Mouse (Mus musculus) intestine, postnatal 0 days (tissue): ENCODE measurements around the gene Sf3b4. TPM values are rescaled to one million over a fixed set of nuclear protein-coding genes. Genes with fewer than 3 reads are reported as not detected.
"Not testable (repeated sequence)": the region's sequence is repeated elsewhere in the genome, so short reads cannot be mapped to it uniquely, and the experiment has no call there.

Source experiments
- ATAC-seq: fragments of 200-750 bp; cut with Nextera tagmentation; 2 replicates; pipeline ENCODE4 v1.8.0; 2017; ENCODE audit warnings: mild to moderate bottlenecking, moderate TSS enrichment, moderate library complexity
- H3K27ac ChIP-seq: fragments of 300-500 bp; sonication (generic); 2 replicates; pipeline ENCODE4 v1.5.1; 2014; ENCODE audit warnings: mild to moderate bottlenecking, low read depth, low read length, moderate library complexity
- H3K27me3 ChIP-seq: fragments of 300-500 bp; sonication (generic); replicated peaks from 2 replicates; pipeline ENCODE4 v1.6.1; 2014; ENCODE audit warnings: low read length, mixed read lengths; ENCODE audit not compliant: control insufficient read depth, insufficient read depth
- H3K36me3 ChIP-seq: fragments of 300-500 bp; sonication (generic); 2 replicates; pipeline ENCODE4 v1.6.1; 2014; ENCODE audit warnings: mild to moderate bottlenecking, moderate library complexity; ENCODE audit not compliant: control insufficient read depth, insufficient read depth
- H3K4me1 ChIP-seq: fragments of 300-500 bp; sonication (generic); replicated peaks from 2 replicates; pipeline ENCODE4 v1.6.1; 2014; ENCODE audit warnings: antibody characterized with exemption, low read length, mixed read lengths; ENCODE audit not compliant: control insufficient read depth, insufficient read depth
- H3K4me2 ChIP-seq: fragments of 300-500 bp; sonication (generic); replicated peaks from 2 replicates; pipeline ENCODE4 v1.6.1; 2014; ENCODE audit warnings: low read depth, mild to moderate bottlenecking, moderate library complexity
- H3K4me3 ChIP-seq: fragments of 300-500 bp; sonication (generic); 2 replicates; pipeline ENCODE4 v1.5.1; 2014; ENCODE audit warnings: low read depth, low read length
- H3K9ac ChIP-seq: fragments of 300-500 bp; sonication (generic); 2 replicates; pipeline ENCODE4 v1.6.1; 2014; ENCODE audit warnings: mild to moderate bottlenecking, low read depth, low read length
- H3K9me3 ChIP-seq: fragments of 300-500 bp; sonication (generic); 2 replicates; pipeline ENCODE4 v1.6.1; 2016; ENCODE audit warnings: mixed run types; ENCODE audit not compliant: control insufficient read depth
- CTCF ChIP-seq: sonication (generic); IDR thresholded peaks from 2 replicates; pipeline ENCODE4 v1.5.1; 2016; ENCODE audit warnings: low read depth, mild to moderate bottlenecking, control low read depth, antibody characterized with exemption, moderate library complexity
- WGBS: fragments of 180-500 bp; shearing (Covaris S2); extraction: QIAGEN DNeasy Blood & Tissue Kit; methylation state at CpG from one replicate; pipeline ENCODE4 v1.1.7; 2014; 5-methylcytosine and 5-hydroxymethylcytosine counted together
- polyA plus RNA-seq: library from polyadenylated mRNA; unstranded; fragments of >200 nt; fragmentation: Nextera tagmentation; extraction: Ambion mirVana; gene quantifications from 2 replicates; pipeline ENCODE4 v1.2.1, GENCODE M21; 2015

Sf3b4 gene
- polyA plus RNA-seq, 1 experiment from 2014 or later: 66.8 TPM

DNA sequence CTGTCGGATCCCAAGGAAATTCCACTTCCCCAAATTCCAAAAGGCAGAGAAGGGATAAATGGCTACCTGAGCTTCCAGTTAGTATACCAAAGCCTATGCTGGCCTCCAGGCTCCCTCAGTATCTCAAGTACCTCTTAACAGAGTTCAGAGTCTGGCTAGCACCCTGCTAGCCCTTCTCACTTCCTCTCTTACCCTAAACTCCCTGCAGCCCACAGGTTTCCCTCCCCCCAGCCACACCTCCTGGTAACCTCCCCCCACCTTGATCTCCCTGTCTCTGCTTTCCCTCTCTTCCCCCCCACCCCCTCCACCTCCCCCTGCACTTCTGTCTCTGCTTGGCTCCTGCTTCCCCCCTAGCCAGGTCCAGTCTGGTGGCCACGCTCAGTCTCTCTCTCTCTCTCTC lies 27.6 kb downstream of the Sf3b4 start:
- Histone ChIP-seq H3K27me3 (no peaks in the 10 kb centered on the region), H3K9ac (no peak overlapping the region), H3K4me1 (no peaks in the 10 kb centered on the region; the same call in 1 of the 2 replicates), H3K4me3 (no peak overlapping the region), H3K9me3 (no peaks in the 10 kb centered on the region), H3K4me2 (no peak overlapping the region), H3K27ac (no peak overlapping the region), H3K36me3 (no peaks in the 10 kb centered on the region)
- WGBS: 77% methylated on average over 2 of the region's 2 CpGs
- ATAC-seq: no peak
- TF ChIP-seq CTCF: no peak

- no peak for ATAC-seq
These were observed 35.7 kb downstream of the Sf3b4 start for GRCm38 (mm10) chr3:96207819-96208218.

GRCm38 (mm10) chr3:96209242-96209641 lies 37.1 kb downstream of the Sf3b4 start:
- H3K9ac ChIP-seq: no peak overlapping the region
- H3K9me3 ChIP-seq: no peaks in the 10 kb centered on the region
- H3K4me3 ChIP-seq: no peak overlapping the region
- no peak overlapping the region for H3K27ac ChIP-seq
- no peaks in the 10 kb centered on the region for H3K36me3 ChIP-seq
- no peak for ATAC-seq
- no peaks in the 10 kb centered on the region for H3K4me1 ChIP-seq
- peak; percentile 61 for TF ChIP-seq CTCF
- no peak overlapping the region for H3K4me2 ChIP-seq
- WGBS: 28% methylated on average over 15 of the region's 15 CpGs
- H3K27me3 ChIP-seq: 0 out of 2 replicates have a peak, but pooled peaks cover 3% of the 10 kb centered on the region

More at GRCm38 (mm10) chr3:96207819-96208218, 35.7 kb downstream of the Sf3b4 start:
- H3K9ac ChIP-seq: no peak overlapping the region
- H3K4me1 ChIP-seq: no peaks in the 10 kb centered on the region
- no peak overlapping the region for H3K4me3 ChIP-seq
- H3K36me3 ChIP-seq: no peaks in the 10 kb centered on the region
- H3K27ac ChIP-seq: no peak overlapping the region
- WGBS: 65% methylated on average over 3 of the region's 3 CpGs
- TF ChIP-seq CTCF: peak; percentile 43
- H3K4me2 ChIP-seq: no peak overlapping the region
- 0 out of 2 replicates have a peak, but pooled peaks cover 3% of the 10 kb centered on the region for H3K27me3 ChIP-seq
- no peaks in the 10 kb centered on the region for H3K9me3 ChIP-seq

GRCm38 (mm10) chr3:96219191-96219641 lies 47.1 kb downstream of the Sf3b4 start:
- no peaks in the 10 kb centered on the region for H3K36me3 ChIP-seq
- no peaks in the 10 kb centered on the region for H3K9me3 ChIP-seq
- peak overlapping the region; percentile 92 for H3K27ac ChIP-seq
- H3K4me1 ChIP-seq: peaks cover 1% of the 10 kb centered on the region; the same call in 1 of the 2 replicates
- TF ChIP-seq CTCF: peak; percentile 59
- WGBS: 0% methylated on average over 12 of the region's 12 CpGs
- peak overlapping the region; percentile 59 for H3K4me3 ChIP-seq
- no peaks in the 10 kb centered on the region for H3K27me3 ChIP-seq
- peak overlapping the region; percentile 76 for H3K4me2 ChIP-seq
- H3K9ac ChIP-seq: peak overlapping the region; percentile 35
- peak; percentile 5; the same call in 1 of the 2 replicates for ATAC-seq

- H3K9me3 ChIP-seq: no peaks in the 10 kb centered on the region
- WGBS: 1% methylated on average over 37 of the region's 37 CpGs
- H3K4me1 ChIP-seq: peaks cover 3% of the 10 kb centered on the region; the same call in 1 of the 2 replicates
- peak within 1 kb of the TSS; percentile 76 for H3K4me2 ChIP-seq
- peak; percentile 79 for ATAC-seq
- peak within 1 kb of the TSS; percentile 59 for H3K4me3 ChIP-seq
- peak within 1 kb of the TSS; percentile 70 for H3K9ac ChIP-seq
- H3K27me3 ChIP-seq: no peaks in the 10 kb centered on the region
- TF ChIP-seq CTCF: no peak
- peak within 1 kb of the TSS; percentile 92 for H3K27ac ChIP-seq
- no peaks in the 10 kb centered on the region for H3K36me3 ChIP-seq
These were observed 47.6 kb downstream of the Sf3b4 start, which contains the start of the genes Bola1 and Hist2h2ab for GRCm38 (mm10) chr3:96219661-96220130. TSS of gene Bola1 (minus strand) at chr3:96219709. TSS of gene Hist2h2ab (plus strand) at chr3:96219865.

- under 1% methylated on average over 38 of the region's 47 CpGs for WGBS
- Histone ChIP-seq H3K9ac (peak overlapping the region; percentile 70), H3K4me2 (peak overlapping the region; percentile 76), H3K4me3 (peak overlapping the region; percentile 59), H3K27ac (peak overlapping the region; percentile 92)
- H3K36me3 ChIP-seq, H3K4me1 ChIP-seq, H3K9me3 ChIP-seq, H3K27me3 ChIP-seq: not testable (repeated sequence)
- peak; percentile 4; the same call in 1 of the 2 replicates for ATAC-seq
These were observed 48.1 kb downstream of the Sf3b4 start for GRCm38 (mm10) chr3:96220131-96220764.
